Mouse (Mus musculus) layer of hippocampus, adult 9-11 months (tissue): ENCODE data around the gene Rsu1.

Experiments
- DNase-seq: peaks from one replicate; pipeline ENCODE4 v3.0.0; 2022

Rsu1 gene

DNA sequence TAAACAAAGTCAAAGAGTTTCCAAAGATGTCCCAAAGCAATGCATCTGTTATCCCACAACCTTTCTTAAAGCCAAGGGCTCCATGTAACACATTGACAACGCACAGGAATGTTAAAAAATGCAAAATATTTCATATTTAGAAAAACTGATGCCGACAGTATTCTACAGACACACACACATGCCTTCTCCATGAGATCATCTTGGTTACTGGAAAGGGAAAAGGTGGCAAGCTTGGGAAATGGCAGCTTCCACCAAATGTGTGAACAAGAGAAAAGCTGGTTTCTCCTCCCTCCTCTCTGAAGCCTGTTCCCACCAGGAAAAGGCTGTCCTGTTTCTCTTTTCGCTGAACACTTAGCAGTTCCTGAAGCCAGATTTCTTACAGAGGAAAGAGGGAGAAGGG is 232.4 kb downstream of the Rsu1 start:
- DNase-seq = no peak
